Mouse (Mus musculus) skeletal muscle tissue, adult 2 months (tissue): ENCODE measurements around the gene Ccdc134.

Experiments
- DNase-seq: peaks from one replicate; pipeline ENCODE4 v3.0.0-alpha.2; 2012; ENCODE audit warnings: low read depth, low spot score

Gene Ccdc134

DNA sequence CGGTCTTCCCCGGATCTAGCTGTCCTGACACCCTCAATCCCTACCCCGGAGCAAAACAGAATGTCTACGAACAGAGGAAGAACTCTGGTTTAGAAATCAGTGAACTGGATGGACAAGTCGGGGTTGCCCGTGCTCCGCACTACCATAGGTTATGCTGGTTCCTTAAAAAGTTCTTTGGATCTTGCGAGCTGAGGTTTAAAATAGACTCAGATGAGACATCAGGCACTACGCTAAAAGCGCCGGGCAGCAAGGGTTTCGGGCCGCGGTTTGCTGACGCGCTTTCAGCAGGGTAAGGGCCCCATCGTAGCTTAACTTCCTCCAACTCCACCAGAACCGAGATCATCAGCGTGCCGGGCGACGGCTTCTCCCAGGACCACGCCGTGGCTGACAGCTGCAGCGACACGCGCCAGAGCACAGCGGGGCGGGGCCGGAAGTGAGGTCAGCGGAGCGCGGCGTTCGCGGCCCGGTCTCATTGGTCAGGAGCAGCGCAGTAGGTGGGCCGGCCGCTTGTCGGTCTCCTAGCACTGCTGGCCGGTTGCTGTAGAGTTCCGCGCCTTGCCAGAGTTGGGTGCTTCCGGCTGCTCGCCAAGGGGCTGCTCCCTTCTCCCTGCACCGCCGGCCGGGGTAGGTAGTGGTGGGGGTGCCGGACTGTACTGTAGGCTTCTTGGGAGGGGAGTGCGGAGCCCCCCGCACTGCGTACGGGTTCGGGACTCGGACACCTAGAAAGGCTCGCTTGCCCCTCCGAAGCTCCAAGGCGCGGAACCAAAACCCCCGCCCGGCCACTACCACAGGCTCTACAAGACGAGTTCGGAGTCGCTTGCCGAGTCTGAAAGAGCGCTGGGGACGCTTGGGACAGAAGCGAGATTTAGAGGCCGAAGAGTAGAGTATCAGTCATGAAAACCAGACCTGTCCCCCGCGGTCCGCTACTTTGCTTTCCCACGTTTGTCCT, at the start of gene Ccdc134:
Gene Ccdc134 (plus strand): TSS at position 497 of the 949 bp plus-strand sequence.
- peak; percentile 92 for DNase-seq

DNA sequence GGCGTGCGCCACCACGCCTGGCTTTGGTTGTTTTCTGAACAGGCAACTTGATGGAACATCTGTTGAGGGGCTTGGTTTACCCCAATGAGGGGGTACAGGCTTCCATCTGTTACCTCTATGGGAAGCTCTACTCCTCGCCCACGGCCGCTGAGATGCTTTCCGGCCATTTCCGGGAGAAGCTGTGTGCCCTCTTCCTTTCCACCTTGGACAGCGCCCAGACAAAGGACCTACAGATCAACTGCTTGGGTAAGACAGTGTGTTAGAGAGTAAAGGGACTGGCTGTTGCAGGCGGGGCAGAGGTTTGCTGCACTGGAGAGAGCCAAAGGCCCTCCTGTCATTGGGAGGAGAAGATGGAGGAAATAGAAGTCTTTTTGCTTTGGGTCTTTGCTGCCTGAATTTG, 47.8 kb upstream of the Ccdc134 start:
- no peak for DNase-seq

DNA sequence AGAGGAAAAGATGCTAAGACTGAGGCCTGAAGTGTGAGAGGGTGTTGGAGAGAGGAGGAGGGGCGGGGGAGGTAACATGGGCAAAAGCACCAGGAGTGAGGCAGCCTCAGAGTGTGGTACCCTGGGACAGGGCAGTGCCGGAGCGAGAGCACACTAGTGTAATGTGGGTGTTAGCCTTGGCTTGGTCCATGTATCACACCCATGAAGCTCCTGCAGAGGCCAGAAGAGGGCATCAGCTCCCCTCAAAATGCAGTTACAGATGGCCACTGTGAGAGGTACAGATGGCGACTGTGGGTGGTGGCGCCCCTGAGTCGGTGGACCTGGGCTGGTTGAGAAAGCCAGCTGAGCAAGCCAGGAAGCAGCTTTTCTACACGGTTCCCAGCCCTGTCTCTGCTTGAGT, 46.6 kb upstream of the Ccdc134 start:
- DNase-seq: peak; percentile 32

DNA sequence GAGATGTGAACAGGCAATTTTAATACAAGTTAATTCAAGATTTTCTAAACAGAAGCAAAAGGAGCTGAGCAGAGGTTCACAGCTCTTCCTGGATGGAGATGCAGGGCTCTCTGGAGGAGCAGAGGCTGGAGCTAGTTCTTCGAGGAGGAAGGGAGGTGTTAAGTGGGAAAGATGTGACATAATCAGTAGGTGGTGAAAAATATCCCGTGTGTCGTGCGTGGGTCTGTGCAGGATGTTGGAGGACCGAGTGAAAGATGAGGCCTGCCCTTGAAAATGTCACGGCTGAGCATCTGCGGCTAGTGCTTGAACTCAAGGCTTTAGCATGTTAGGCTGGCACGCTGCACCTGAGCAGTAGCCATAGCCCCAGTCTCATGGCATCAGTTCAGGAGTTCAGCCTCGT, 42.1 kb upstream of the Ccdc134 start:
- DNase-seq: no peak

DNA sequence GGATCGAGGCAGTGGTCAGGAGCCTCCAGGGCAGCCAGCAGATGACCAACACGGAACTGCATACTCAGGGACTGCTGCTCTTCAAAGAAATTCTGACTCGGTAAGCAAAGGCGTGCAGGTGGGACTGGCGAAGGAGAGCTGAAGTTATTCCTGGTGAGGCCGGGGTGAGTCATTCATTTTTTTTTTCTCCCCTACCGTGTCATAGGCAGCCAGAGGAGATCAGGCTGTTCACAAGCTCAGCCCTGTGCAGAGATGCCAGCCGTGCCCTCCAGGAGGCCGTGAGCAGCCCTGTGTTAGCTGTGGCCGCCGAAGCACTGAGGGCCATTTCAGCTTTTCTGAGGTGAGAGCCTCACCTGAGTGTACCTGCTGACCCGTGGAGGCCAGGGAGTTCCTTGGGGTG, 41.6 kb upstream of the Ccdc134 start:
- no peak for DNase-seq

DNA sequence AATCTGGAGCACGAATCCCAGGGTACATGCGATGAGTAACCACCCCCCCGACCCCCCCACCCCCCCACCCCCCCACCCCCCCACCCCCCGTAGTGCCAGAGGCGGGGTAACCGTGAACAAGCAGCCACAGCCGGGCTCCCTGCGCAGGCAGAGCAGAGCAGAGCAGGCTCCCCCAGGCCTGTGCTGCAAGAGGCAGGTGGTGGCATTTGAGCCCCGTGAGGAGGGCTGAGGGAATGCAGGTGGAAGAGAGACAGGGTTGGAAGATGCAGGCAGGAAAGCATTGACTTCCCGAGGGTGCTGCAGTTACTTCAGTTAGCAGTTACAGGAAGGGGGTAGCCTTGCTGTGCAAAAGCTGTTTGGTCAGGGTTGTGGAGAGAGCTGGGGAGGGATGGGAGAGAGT, 40.5 kb upstream of the Ccdc134 start:
- DNase-seq: no peak

DNA sequence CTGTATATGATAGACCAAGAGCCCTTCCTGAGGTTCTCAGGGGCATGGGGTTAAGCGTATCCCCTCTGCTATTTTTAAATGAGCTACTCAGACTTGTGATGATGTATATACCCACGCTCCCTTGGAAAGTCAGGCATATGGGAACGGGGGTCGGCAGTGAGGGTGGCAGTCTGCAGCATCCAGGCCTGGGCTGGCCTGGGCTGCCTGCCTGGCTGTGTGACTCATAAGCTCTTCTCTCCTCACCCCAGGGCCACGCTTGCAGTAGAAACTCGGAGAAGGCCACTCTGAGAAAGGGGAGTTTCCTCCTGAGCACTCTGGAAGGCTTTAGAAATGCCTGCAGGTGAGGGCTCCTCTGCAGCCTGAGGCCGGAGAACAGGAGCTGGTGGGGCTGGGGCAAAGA, 36.7 kb upstream of the Ccdc134 start:
- DNase-seq: no peak

DNA sequence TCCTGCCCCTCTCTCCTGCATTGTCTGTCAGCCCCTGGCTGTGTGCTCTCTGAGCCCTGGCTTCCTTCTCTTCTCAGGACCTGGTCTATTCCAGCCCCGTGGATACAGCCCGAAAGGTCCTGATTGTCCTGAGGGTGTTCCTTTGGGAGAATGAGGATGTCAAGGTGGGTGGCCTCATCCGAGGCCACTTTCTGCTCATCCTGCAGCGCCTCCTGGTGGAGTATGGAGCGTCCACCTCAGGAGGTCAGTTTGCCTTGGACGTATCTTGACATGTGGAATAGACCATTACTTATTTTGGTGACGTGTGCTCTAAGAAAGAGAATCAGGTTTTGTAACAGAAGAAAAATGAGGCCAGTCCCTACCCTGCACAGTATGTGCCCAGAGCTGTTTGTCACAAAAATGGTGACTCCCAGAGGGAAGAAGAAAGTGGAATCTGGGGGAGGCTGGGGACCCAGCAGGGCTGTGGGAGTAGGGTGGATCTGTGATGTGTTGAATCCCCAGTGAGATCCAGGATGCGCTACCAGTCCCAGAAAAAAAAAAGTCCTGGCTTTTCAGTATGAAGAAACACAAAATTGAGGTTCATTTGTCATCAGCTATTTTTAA, 20.7 kb upstream of the Ccdc134 start:
- no peak for DNase-seq

DNA sequence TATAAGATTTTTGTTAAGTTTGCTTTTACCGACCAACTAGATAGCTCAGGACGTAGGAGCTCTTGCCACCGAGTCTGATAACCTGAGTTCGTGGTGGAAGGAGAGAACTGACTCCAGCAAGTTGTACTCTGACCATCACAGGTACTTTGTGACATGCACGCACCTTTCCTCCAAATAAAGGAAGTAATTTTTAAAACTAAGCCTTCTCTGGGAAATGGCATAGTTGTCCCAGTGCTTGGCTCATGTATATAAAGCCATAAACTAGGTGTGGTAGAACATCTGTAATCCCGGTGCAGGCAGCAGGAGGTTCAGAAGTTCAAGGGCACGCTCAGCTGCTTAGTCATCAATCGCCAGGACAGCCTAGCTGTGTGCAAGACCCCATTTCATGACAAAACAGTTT, 7.2 kb upstream of the Ccdc134 start:
- DNase-seq: no peak

DNA sequence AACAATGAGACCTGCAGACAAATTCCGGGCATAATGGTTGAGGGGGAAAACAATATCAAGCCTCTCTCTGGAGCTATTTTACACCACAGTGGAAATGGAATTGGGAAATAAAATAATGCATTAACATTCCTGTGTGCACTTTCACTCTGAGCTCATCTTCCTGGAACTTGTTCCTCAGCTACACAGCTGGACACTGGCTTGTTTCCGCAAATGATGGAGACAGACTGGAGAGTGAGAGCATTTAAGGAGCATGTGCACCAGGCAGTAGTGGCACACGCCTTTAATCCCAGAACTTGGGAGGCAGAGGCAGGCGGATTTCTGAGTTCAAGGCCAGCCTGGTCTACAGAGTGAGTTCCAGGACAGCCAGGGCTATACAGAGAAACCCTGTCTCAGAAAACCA, 1.0 kb upstream of the Ccdc134 start:
- peak; percentile 53 for DNase-seq

DNA sequence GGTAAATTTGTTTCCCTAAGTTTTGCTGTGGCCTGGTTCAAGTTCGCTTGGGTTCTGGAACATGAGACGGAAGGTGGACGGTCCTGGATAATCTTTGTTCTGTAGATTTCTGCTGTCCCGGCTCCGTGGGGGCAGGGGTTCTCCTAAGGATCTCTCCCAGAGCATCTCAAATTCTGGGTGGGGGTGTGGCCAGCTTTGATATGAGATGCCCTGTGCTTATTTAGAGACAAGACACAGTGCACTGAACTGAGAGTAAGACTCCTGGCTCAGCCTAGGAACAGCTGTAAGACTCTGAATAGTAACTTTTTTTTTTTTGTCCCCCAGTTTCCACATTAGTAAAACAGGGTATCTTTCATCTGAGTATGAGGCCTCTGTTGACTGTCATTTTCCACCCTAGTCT, 676 bp downstream of the Ccdc134 start:
- DNase-seq: no peak

DNA sequence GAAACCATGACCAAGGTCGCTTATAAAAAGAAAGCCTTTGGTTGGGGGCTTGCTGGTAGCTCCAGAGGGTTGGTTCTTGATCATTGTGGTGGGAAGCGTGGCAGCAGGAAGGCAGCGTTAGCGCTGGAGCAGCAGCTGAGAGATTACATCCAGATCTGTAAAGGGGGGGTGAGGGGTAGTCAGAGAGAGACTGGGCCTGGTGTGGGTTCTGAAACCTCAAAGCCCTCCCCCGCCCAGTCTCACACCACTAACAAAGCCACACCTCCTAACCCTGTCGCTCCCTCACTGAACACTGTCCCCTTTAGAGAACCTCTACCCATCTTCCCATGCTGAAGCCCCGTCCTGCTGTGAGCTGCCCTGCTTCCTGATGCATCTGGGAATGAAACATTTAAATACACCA, 2.9 kb downstream of the Ccdc134 start:
- DNase-seq: no peak

DNA sequence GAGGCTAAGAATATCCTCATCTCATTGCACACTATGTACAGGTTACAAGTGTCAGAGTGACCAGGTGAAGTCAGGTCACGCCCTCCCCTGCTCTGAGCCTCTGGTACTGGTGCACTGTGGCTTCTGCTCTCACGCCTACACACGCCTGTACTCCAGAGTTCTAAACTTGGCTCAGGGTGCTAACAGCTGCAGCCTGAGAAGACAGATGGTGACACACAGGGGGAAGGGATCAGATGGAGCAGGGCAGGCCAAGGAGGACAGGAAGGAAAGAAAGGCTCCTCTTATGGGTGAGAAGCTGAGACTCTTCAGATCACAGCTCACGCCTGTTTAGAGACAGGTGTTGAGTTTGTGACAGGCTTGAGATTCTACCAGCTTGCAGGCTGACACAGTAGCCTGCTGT, 7.7 kb downstream of the Ccdc134 start:
- peak; percentile 93 for DNase-seq

DNA sequence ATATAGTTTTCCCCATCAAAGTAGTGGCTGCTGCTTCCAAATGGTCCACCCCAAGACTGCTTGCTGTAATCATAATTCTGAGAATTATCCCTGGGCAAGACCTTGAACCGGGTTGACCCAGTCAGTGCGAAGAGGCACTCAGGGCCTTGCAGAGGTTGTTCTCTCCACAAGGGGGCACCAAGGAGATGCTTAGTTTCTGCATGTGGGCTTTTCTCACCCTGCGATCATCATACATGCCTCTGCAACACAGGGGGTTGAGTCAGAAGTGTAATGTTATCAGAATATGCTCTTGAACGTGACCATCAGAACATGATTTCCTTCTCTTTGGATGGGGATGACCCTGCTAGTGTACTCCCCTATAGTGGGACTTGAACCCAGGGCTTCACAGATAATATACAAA, 10.8 kb downstream of the Ccdc134 start:
- DNase-seq: peak; percentile 45

DNA sequence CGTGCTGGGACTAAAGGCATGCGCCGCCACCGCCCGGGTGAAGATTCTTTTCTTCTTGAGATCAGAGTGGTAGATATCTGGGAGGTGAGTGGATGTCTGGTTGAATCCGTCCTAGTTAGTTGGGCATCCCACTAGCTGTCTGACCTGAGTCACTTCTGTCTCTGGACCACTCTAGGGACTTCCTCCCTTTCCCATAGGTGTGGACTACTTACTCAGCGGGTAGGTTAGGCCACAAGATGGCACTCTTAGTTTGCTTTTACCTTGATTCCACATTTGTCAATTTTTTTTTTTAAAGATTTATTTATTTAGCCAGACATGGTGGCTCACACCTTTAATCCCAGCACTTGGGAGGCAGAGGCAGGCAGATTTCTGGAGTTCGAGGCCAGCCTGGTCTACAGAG, 11.5 kb downstream of the Ccdc134 start:
- DNase-seq: no peak

DNA sequence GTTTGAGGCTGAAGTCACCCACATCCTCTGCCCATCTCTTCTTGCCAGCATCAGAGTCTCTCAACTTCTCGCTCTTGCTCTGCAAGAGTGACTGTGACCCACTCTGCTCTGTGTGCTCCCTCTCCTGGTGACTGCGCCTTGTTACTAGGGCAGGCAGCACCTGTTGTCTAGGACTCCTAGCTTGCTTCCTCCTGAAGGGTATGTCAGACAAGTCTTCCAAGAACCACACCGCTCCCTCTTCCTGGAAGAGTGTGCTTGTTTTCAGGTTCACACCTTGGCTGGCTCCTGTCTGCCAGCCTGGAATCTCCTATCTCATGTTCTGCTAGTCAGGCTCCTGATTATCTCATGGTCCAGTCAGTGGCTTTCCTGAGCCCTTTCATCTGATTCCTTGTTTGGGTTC, 12.6 kb downstream of the Ccdc134 start:
- peak; percentile 53 for DNase-seq

DNA sequence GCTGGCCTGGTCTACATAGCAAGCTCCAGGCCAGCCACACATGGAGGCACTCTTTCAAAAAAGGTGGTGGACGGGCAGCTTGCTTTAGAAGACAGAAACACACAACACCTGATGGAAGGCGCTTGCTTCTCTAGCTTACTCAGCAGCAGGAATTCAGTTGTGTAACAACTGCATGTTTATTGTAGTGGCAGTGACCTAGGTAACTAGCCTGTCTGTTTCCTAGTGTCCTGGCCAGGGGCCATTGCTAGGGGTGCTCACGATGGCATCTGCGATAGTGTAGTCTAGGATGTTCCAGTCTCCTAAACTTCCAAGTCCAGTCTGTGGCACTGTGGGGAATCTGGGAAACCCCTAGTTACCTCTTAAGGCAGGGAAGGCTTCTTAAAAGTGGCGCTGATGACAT, 16.4 kb downstream of the Ccdc134 start:
- DNase-seq: no peak

DNA sequence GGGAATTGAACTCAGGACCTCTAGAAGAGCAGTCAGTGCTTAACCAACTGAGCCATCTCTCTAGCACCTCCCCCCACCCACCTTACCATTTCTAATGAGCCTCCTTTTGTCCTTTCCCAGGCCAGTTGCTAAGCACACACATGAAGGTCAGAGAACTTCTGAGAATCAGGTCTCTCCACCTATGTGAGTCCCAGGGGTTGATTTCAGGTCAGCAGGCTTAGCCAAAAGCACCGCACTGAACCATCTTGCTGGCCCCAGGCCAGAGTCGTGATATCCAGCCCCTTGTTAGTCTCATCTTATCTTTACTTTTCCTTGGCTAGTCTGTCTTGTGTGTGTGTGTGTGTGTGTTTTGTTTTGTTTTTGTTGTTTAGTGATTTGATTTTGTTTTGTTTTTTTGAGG, 17.7 kb downstream of the Ccdc134 start:
- no peak for DNase-seq

DNA sequence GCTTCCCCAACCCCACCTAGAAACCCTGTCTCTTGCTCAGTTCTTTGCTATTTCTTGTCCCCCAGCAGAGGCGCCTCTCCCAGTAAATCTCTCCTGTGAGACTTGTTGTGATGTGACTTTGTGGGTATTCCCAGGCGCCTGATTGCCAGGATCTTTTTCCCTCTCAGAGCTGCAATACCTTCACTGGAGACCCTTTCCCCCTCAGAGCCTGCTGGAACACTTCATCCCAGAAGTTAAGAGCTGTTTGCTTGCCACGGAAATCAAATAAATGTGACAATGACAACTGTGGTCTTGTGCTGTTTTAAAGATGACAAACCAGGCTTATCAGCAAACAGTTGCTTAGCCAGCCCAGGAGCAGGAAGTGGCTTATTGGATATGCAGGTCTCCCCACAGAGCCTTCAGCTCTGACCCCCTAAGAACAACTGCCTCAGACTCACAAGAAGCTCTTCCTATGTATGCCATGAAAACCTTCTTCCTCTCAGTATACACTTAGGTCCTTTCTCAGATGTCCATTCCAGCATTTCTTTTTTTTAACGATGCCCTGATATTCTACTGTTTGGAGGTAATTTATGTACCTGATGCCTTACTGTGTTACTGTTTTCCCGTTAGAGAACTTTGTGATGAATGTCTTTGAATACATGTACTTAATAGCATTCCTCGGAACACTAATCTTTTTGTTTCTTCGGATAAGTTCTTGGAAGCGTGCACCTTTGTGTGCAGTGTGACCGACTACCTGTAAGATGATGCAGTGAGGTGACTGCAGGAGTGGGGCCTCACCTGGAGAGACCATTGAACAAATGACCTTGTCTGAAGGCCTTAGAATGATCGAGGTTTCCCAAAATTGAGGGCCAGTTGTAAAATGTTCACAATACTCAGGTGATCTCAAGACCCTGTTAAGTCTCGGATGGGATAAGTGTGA, 18.4 kb downstream of the Ccdc134 start:
- no peak for DNase-seq

DNA sequence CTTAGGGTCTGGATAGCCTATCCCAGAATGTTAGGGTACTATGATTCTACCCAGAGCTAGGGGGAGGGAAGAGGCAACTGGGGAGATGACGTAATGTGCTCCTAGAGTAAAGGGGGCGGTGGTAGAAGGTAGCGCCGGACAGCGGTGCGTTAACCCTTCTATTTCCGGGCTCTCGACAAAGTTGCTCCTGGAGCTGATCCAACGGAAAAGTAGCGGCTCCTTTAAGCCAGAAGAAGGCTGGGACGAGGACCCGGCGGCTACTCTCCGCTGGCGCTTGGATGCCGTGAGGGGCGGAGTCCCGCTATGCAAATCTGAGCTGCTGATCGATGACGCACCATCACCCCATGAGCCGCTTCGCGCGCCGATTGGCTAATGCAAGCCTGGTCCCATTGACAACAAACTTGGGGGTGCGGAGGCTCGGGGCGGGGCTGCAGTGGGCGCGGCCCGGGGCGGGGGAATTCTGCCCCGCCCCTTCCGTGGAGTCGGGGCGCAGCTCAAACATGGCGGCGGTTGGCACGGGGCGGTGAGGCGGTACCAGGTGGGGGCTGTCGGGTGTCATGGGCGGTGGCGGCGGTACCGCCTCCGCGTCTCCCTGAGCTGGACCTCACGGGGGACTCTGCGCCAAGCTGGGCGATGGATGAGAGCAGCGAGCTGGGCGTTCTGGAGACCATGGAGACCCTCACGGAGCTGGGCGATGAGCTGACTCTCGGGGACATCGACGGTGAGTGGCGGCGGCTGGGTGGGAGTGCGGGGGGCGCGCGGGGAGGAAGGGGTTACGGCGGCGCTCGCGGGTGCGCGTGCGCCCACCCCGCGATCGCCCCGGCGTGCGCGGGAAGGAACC, 19.3 kb downstream of the Ccdc134 start, which contains the start of gene Srebf2:
Gene Srebf2 (plus strand): TSS at position 412 of the 841 bp plus-strand sequence.
- peak; percentile 99 for DNase-seq

DNA sequence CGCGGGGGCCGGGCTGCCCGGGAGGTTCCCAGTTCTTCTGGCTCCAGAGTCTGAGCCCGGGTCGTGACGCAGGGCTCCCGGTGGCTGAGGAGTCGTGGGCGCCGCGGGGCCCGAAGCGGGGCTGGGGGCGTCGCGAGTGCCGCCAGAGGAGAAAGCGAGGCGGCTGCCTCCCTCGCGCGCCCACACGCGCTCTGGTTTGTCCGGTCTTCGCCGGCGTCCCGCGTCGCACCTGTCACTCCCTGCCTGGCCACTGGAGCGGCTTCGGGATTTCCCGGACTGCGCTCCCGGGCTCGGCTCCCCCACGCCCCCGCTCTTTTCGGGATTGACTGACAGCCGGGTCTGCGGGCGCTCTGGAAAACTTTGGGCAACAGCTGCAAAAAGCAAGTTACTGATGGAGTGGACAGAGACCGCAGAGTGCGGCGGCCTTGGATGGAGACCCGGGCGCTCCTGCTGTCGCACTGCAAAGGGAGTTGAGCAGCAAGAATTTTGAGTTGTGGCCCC, 19.9 kb downstream of the Ccdc134 start:
- peak; percentile 28 for DNase-seq
